Mouse (Mus musculus) CH12.LX (cell line): ENCODE results near the gene Cfi. TPM values are rescaled to one million over a fixed set of nuclear protein-coding genes. Genes with fewer than 3 reads are reported as not detected.

Experiments
- DNase-seq: peaks from one replicate; pipeline ENCODE4 v3.0.0-alpha.2; 2013; ENCODE audit errors: extremely low read depth
- H3K27ac ChIP-seq: 2 replicates; pipeline ENCODE4 v1.5.1; 2012; ENCODE audit warnings: low read depth, mild to moderate bottlenecking, control low read depth, moderate library complexity; ENCODE audit not compliant: insufficient read depth
- H3K27me3 ChIP-seq: replicated peaks from 2 replicates; pipeline ENCODE3; 2012; ENCODE audit warnings: inconsistent platforms
- H3K36me3 ChIP-seq, 2 experiments: replicated peaks in 1 of 2; 2 replicates each; pipeline versions ENCODE3 to v1.6.1; 2012; ENCODE audit warnings: inconsistent platforms in 1 of 2, low read length in 1 of 2, mild to moderate bottlenecking in 1 of 2, mixed read lengths in 1 of 2, moderate library complexity in 1 of 2; ENCODE audit not compliant: control insufficient read depth in 1 of 2, insufficient read depth in 1 of 2
- H3K4me1 ChIP-seq, 2 experiments: 2 replicates each; pipeline ENCODE4 v1.6.1; 2012; ENCODE audit warnings: inconsistent platforms in 1 of 2, moderate library complexity in 1 of 2; ENCODE audit not compliant: insufficient read depth in 2 of 2, control insufficient read depth in 1 of 2
- H3K4me2 ChIP-seq: 2 replicates; pipeline ENCODE4 v1.6.1; 2012; ENCODE audit warnings: low read depth, mild to moderate bottlenecking, control low read depth; ENCODE audit not compliant: poor library complexity, insufficient read depth, severe bottlenecking
- H3K4me3 ChIP-seq, 3 experiments: fragments of 150-350 bp in 1 of 3; sonication (generic) in 1 of 3; replicated peaks in 1 of 3; 2 replicates each; pipeline versions ENCODE3 to v1.5.1; 2011 to 2012; ENCODE audit warnings: low read depth in 2 of 3, low read length in 2 of 3, mild to moderate bottlenecking in 2 of 3, moderate library complexity in 2 of 3, control low read depth in 1 of 3, improper control_type of control experiment in 1 of 3, inconsistent platforms in 1 of 3, mixed read lengths in 1 of 3; ENCODE audit not compliant: poor library complexity in 1 of 3
- H3K79me2 ChIP-seq: replicated peaks from 2 replicates; pipeline ENCODE4 v1.6.1; 2012; ENCODE audit warnings: mild to moderate bottlenecking, moderate library complexity; ENCODE audit not compliant: control insufficient read depth, poor library complexity, insufficient read depth, severe bottlenecking; ENCODE audit errors: extremely low read depth
- H3K9ac ChIP-seq: 2 replicates; pipeline ENCODE4 v1.6.1; 2012; ENCODE audit warnings: low read depth, mild to moderate bottlenecking, control low read depth, moderate library complexity; ENCODE audit not compliant: insufficient read depth
- H3K9me3 ChIP-seq: replicated peaks from 2 replicates; pipeline ENCODE3; 2012; ENCODE audit warnings: low read length, inconsistent platforms, mixed read lengths
- BHLHE40 ChIP-seq: IDR thresholded peaks from 2 replicates; pipeline ENCODE4 v1.6.1; 2011; ENCODE audit warnings: mild to moderate bottlenecking, low read depth, low read length, improper control_type of control experiment
- CHD1 ChIP-seq: IDR thresholded peaks from 2 replicates; pipeline ENCODE4 v1.6.1; 2012; ENCODE audit warnings: low read depth, low read length, improper control_type of control experiment, inconsistent platforms
- CHD2 ChIP-seq: IDR thresholded peaks from 2 replicates; pipeline ENCODE4 v1.6.1; 2011; ENCODE audit warnings: low read length, improper control_type of control experiment
- CTCF ChIP-seq, 2 experiments: IDR thresholded peaks in 1 of 2; conservative IDR thresholded peaks in 1 of 2; 2 replicates each; pipeline ENCODE4 v1.5.1; 2011 to 2012; ENCODE audit warnings: low read depth in 2 of 2, low read length in 2 of 2, improper control_type of control experiment in 1 of 2, inconsistent platforms in 1 of 2, mild to moderate bottlenecking in 1 of 2, moderate library complexity in 1 of 2
- E2F4 ChIP-seq: IDR thresholded peaks from 2 replicates; pipeline ENCODE4 v1.6.1; 2011; ENCODE audit warnings: low read depth, low read length, improper control_type of control experiment; ENCODE audit not compliant: insufficient replicate concordance
- ELF1 ChIP-seq: IDR thresholded peaks from 2 replicates; pipeline ENCODE4 v1.6.1; 2014; ENCODE audit warnings: low read depth, mild to moderate bottlenecking, inconsistent platforms, low read length, improper control_type of control experiment
- EP300 ChIP-seq: IDR thresholded peaks from 2 replicates; pipeline ENCODE4 v1.6.1; 2011; ENCODE audit warnings: low read length, improper control_type of control experiment
- ETS1 ChIP-seq: conservative IDR thresholded peaks from 2 replicates; pipeline ENCODE4 v1.6.1; 2012; ENCODE audit warnings: low read depth, mild to moderate bottlenecking, inconsistent platforms, low read length, improper control_type of control experiment, moderate library complexity
- GABPA ChIP-seq: IDR thresholded peaks from 2 replicates; pipeline ENCODE4 v1.6.1; 2012; ENCODE audit warnings: low read depth, low read length, improper control_type of control experiment, inconsistent platforms; ENCODE audit not compliant: insufficient replicate concordance
- HCFC1 ChIP-seq: IDR thresholded peaks from 2 replicates; pipeline ENCODE4 v1.6.1; 2012; ENCODE audit warnings: low read depth, mild to moderate bottlenecking, inconsistent platforms, low read length, improper control_type of control experiment
- JUN ChIP-seq: IDR thresholded peaks from 2 replicates; pipeline ENCODE4 v1.6.1; 2011; ENCODE audit warnings: low read depth, mild to moderate bottlenecking, low read length, improper control_type of control experiment, moderate library complexity; ENCODE audit not compliant: insufficient read depth
- MAFK ChIP-seq: IDR thresholded peaks from 2 replicates; pipeline ENCODE4 v1.6.1; 2011; ENCODE audit warnings: low read length, improper control_type of control experiment; ENCODE audit not compliant: insufficient replicate concordance
- MAX ChIP-seq: IDR thresholded peaks from 2 replicates; pipeline ENCODE4 v1.6.1; 2011; ENCODE audit warnings: low read length, improper control_type of control experiment
- MAZ ChIP-seq: IDR thresholded peaks from 2 replicates; pipeline ENCODE4 v1.6.1; 2012; ENCODE audit warnings: low read depth, mild to moderate bottlenecking, inconsistent platforms, low read length, improper control_type of control experiment, moderate library complexity
- MEF2A ChIP-seq: IDR thresholded peaks from 2 replicates; pipeline ENCODE4 v1.6.1; 2014; ENCODE audit warnings: low read depth, mild to moderate bottlenecking, inconsistent platforms, low read length, improper control_type of control experiment, borderline replicate concordance
- MXI1 ChIP-seq: IDR thresholded peaks from 2 replicates; pipeline ENCODE4 v1.6.1; 2011; ENCODE audit warnings: mild to moderate bottlenecking, low read depth, low read length, improper control_type of control experiment
- MYC ChIP-seq: IDR thresholded peaks from 2 replicates; pipeline ENCODE4 v1.6.1; 2011; ENCODE audit warnings: low read depth, mild to moderate bottlenecking, improper control_type of control experiment, low read length
- NELFE ChIP-seq: IDR thresholded peaks from 2 replicates; pipeline ENCODE4 v1.6.1; 2011; ENCODE audit warnings: low read depth, low read length, improper control_type of control experiment
- NRF1 ChIP-seq: IDR thresholded peaks from 2 replicates; pipeline ENCODE4 v1.6.1; 2014; ENCODE audit warnings: low read depth, mild to moderate bottlenecking, inconsistent platforms, low read length, improper control_type of control experiment, moderate library complexity
- PAX5 ChIP-seq: IDR thresholded peaks from 2 replicates; pipeline ENCODE4 v1.6.1; 2012; ENCODE audit warnings: low read length, inconsistent platforms, mixed read lengths
- POLR2A ChIP-seq: IDR thresholded peaks from 2 replicates; pipeline ENCODE4 v1.6.1; 2011; ENCODE audit warnings: low read depth, mild to moderate bottlenecking, improper control_type of control experiment, low read length
- POLR2AphosphoS2 ChIP-seq: IDR thresholded peaks from 2 replicates; pipeline ENCODE4 v1.6.1; 2011; ENCODE audit warnings: low read depth, low read length, improper control_type of control experiment
- RCOR1 ChIP-seq: conservative IDR thresholded peaks from 2 replicates; pipeline ENCODE4 v1.6.1; 2012; ENCODE audit warnings: low read depth, mild to moderate bottlenecking, inconsistent platforms, low read length, improper control_type of control experiment
- SIN3A ChIP-seq: IDR thresholded peaks from 2 replicates; pipeline ENCODE4 v1.6.1; 2012; ENCODE audit warnings: low read length, improper control_type of control experiment, inconsistent platforms
- SMC3 ChIP-seq: IDR thresholded peaks from 2 replicates; pipeline ENCODE4 v1.6.1; 2011; ENCODE audit warnings: low read depth, low read length, improper control_type of control experiment
- TBP ChIP-seq: conservative IDR thresholded peaks from 2 replicates; pipeline ENCODE4 v1.6.1; 2011; ENCODE audit warnings: low read depth, low read length, improper control_type of control experiment
- TCF12 ChIP-seq: IDR thresholded peaks from 2 replicates; pipeline ENCODE4 v1.6.1; 2014; ENCODE audit warnings: low read depth, mild to moderate bottlenecking, inconsistent platforms, low read length, improper control_type of control experiment
- UBTF ChIP-seq: IDR thresholded peaks from 2 replicates; pipeline ENCODE4 v1.6.1; 2012; ENCODE audit warnings: low read depth, mild to moderate bottlenecking, inconsistent platforms, low read length, improper control_type of control experiment, moderate library complexity
- USF1 ChIP-seq: IDR thresholded peaks from 2 replicates; pipeline ENCODE4 v1.6.1; 2014; ENCODE audit warnings: low read depth, mild to moderate bottlenecking, inconsistent platforms, low read length, improper control_type of control experiment
- ZC3H11A ChIP-seq: IDR thresholded peaks from 2 replicates; pipeline ENCODE4 v1.6.1; 2012; ENCODE audit warnings: low read depth, mild to moderate bottlenecking, inconsistent platforms, low read length, improper control_type of control experiment
- ZMIZ1 ChIP-seq: IDR thresholded peaks from 2 replicates; pipeline ENCODE4 v1.6.1; 2012; ENCODE audit warnings: low read depth, mild to moderate bottlenecking, inconsistent platforms, low read length, improper control_type of control experiment
- ZNF384 ChIP-seq: IDR thresholded peaks from 2 replicates; pipeline ENCODE4 v1.6.1; 2012; ENCODE audit warnings: low read depth, low read length, improper control_type of control experiment, inconsistent platforms
- dilution Hi-C: fragments of 300-500 bp; cut with MboI; formaldehyde crosslinking; loops from 2 replicates; pipeline ENCODE4 v1.14.3; 2020; ENCODE audit warnings: low sequenced_read_pairs; ENCODE audit not compliant: extremely low pct_unique_long_range_greater_than_20kb, extremely low pct_ligation_motif_present
- in situ Hi-C: fragments of 300-500 bp; cut with MboI; formaldehyde crosslinking; loops from 3 replicates; pipeline ENCODE4 v1.14.3; 2019; ENCODE audit warnings: low sequenced_read_pairs, low pct_ligation_motif_present, low pct_unique_long_range_greater_than_20kb, mixed read lengths
- polyA plus RNA-seq: library from polyadenylated mRNA; unstranded; fragments of >175 nt; gene quantifications from 2 replicates; pipeline ENCODE4 v1.2.1, GENCODE M21; 2012; ENCODE audit warnings: low read depth; ENCODE audit not compliant: insufficient read length
- total RNA-seq, 2 experiments: library from RNA; depleted of rRNA; stranded (reverse); fragments of 300-350 nt in 1 of 2; fragments of >200 nt in 1 of 2; gene quantifications; 2 replicates each; pipeline ENCODE4 v1.2.3; 2012 to 2014

Cfi gene
- total and polyA plus RNA-seq, 3 experiments = 0.04 to 0.14 TPM; not detected in 1

- dilution Hi-C loops = no loop called here
- peaks cover 3% of the 10 kb centered on the region for H3K27me3 ChIP-seq
- no peak for TF ChIP-seq SMC3
- TF ChIP-seq GABPA = no peak
- no peak for TF ChIP-seq TCF12
- TF ChIP-seq NELFE = no peak
- TF ChIP-seq, all 38 proteins: peak for 0
- peak overlapping the region; percentile 80 for H3K9ac ChIP-seq
- DNase-seq = no peak
- in situ Hi-C loops = no loop called here
- peaks cover 13 to 32% of the 10 kb centered on the region in 2 experiments for H3K4me1 ChIP-seq
- H3K36me3 ChIP-seq = peaks cover 19 to 40% of the 10 kb centered on the region in 2 experiments
- peak overlapping the region; percentile 76; the same call in 1 of the 2 replicates for H3K4me2 ChIP-seq
- peak overlapping the region; percentile 78 for H3K27ac ChIP-seq
- H3K79me2 ChIP-seq = peaks cover 41% of the 10 kb centered on the region
- H3K4me3 ChIP-seq = peak overlapping the region; percentile 80 to 99 (median 91)
- H3K9me3 ChIP-seq = no peaks in the 10 kb centered on the region
Measured at GRCm38 (mm10) chr3:129830626-129831025, 5.1 kb upstream of the Cfi start.

- no peaks in the 10 kb centered on the region for H3K9me3 ChIP-seq
- peak within 1 kb of the TSS; percentile 78 for H3K27ac ChIP-seq
- H3K4me3 ChIP-seq = peak within 1 kb of the TSS; percentile 80 to 99 (median 91)
- peaks cover 17 to 35% of the 10 kb centered on the region in 2 experiments for H3K36me3 ChIP-seq
- peak within 1 kb of the TSS; percentile 80 for H3K9ac ChIP-seq
- peaks cover 3% of the 10 kb centered on the region for H3K27me3 ChIP-seq
- peak within 1 kb of the TSS; percentile 96 for H3K4me2 ChIP-seq
- in situ Hi-C loops (no loop called here), dilution Hi-C loops (no loop called here)
- peak; percentile 98 for DNase-seq
- H3K4me1 ChIP-seq = peaks cover 14 to 37% of the 10 kb centered on the region in 2 experiments
- H3K79me2 ChIP-seq = peaks cover 38% of the 10 kb centered on the region
- TF ChIP-seq USF1 = peak; percentile 18; the same call in 1 of the 2 replicates
- TF ChIP-seq CTCF (conservative IDR thresholded peaks at IDR 0.05 in 1 of 2, IDR thresholded peaks at IDR 0.05 in 1 of 2; ENCODE audit: low read depth in 2 of 2, low read length in 2 of 2) = no peak
- TF ChIP-seq MXI1 = peak; percentile 100
- no peak for TF ChIP-seq MAZ
- TF ChIP-seq MAX = peak; percentile 96; the same call in 1 of the 2 replicates
- peak; percentile 96 for TF ChIP-seq ELF1
- TF ChIP-seq E2F4 = no peak
- TF ChIP-seq HCFC1 = peak; percentile 92
- TF ChIP-seq MEF2A = peak; percentile 74; the same call in 1 of the 2 replicates
- peak; percentile 74 for TF ChIP-seq BHLHE40
- peak; percentile 71 for TF ChIP-seq TCF12
- no peak for TF ChIP-seq PAX5
- TF ChIP-seq MYC = peak; percentile 97
- TF ChIP-seq EP300 = no peak
- TF ChIP-seq RCOR1 = no peak
- TF ChIP-seq POLR2AphosphoS2 = peak; percentile 58; the same call in 1 of the 2 replicates
- no peak for TF ChIP-seq ZC3H11A
- TF ChIP-seq POLR2A = peak; percentile 79
- peak; percentile 87; the same call in 1 of the 2 replicates for TF ChIP-seq CHD2
- peak; percentile 100 for TF ChIP-seq SIN3A
- no peak for TF ChIP-seq JUN
- no peak for TF ChIP-seq ZNF384
- TF ChIP-seq ZMIZ1 = no peak
- peak; percentile 67 for TF ChIP-seq ETS1
- peak; percentile 69 for TF ChIP-seq NELFE
- peak; percentile 26; the same call in 1 of the 2 replicates for TF ChIP-seq GABPA
- no peak for TF ChIP-seq MAFK
- TF ChIP-seq UBTF = no peak
- TF ChIP-seq NRF1 = peak; percentile 76
- TF ChIP-seq CHD1 = no peak
- no peak for TF ChIP-seq TBP
Measured at GRCm38 (mm10) chr3:129831035-129831568, 4.6 kb upstream of the Cfi start, which contains the start of gene Gar1. TSS of gene Gar1 (minus strand) at chr3:129831396.
